Comparison of ENCODE assay signal across 7 mouse cellular contexts in genomic region chr1:82724339-82725025, GRCm38 (mm10). TPM values are rescaled to one million over a fixed set of nuclear protein-coding genes. Genes with fewer than 3 reads are reported as not detected.
DNase-seq lines count a peak whose midpoint lies in the region; ATAC-seq lines count a peak whose summit lies in the region.

Mff (plus strand) TSS chr1:82724890.

- H3K27me3 ChIP-seq in embryonic facial prominence, embryonic 12.5 days, result peaks cover 4% of the 10 kb centered on the region; the same call in 1 of the 2 replicates
- no peaks in the 10 kb centered on the region for H3K27me3 ChIP-seq in limb, embryonic 11.5 days (ENCODE audit: control insufficient read depth, insufficient read depth, low read length)
- H3K27me3 ChIP-seq in midbrain, embryonic 14.5 days (ENCODE audit: control insufficient read depth, insufficient read depth, low read length), result peaks cover 13% of the 10 kb centered on the region

- no peaks in the 10 kb centered on the region for H3K9me3 ChIP-seq in embryonic facial prominence, embryonic 12.5 days
- H3K9me3 ChIP-seq in limb, embryonic 11.5 days (ENCODE audit: control insufficient read depth, low read length), result no peaks in the 10 kb centered on the region
- no peaks in the 10 kb centered on the region for H3K9me3 ChIP-seq in midbrain, embryonic 14.5 days (ENCODE audit: control insufficient read depth, low read length)

- peaks cover 8% of the 10 kb centered on the region for H3K4me1 ChIP-seq in embryonic facial prominence, embryonic 12.5 days
- peaks cover 4% of the 10 kb centered on the region; the same call in 1 of the 2 replicates for H3K4me1 ChIP-seq in limb, embryonic 11.5 days (ENCODE audit: control insufficient read depth, insufficient read depth, low read length)
- peaks cover 10% of the 10 kb centered on the region for H3K4me1 ChIP-seq in midbrain, embryonic 14.5 days (ENCODE audit: control insufficient read depth, insufficient read depth, low read length)

- peak within 1 kb of the TSS; percentile 67 for H3K27ac ChIP-seq in embryonic facial prominence, embryonic 12.5 days
- H3K27ac ChIP-seq in limb, embryonic 11.5 days (replicated peaks; ENCODE audit: low read depth, low read length), result no peak within 1 kb of the TSS
- H3K27ac ChIP-seq in midbrain, embryonic 14.5 days (replicated peaks; ENCODE audit: low read depth, low read length), result peak within 1 kb of the TSS; percentile 65

- H3K4me3 ChIP-seq in embryonic facial prominence, embryonic 12.5 days, result peak within 1 kb of the TSS; percentile 89
- peak within 1 kb of the TSS; percentile 83 for H3K4me3 ChIP-seq in limb, embryonic 11.5 days (ENCODE audit: low read depth, low read length)
- H3K4me3 ChIP-seq in midbrain, embryonic 14.5 days (replicated peaks; ENCODE audit: low read depth, low read length), result peak within 1 kb of the TSS; percentile 78

- DNase-seq in adrenal gland, postnatal 25 days, result peak; percentile 91
- peak; percentile 99 for DNase-seq in heart, adult 11 months
- peak; percentile 95 for DNase-seq in kidney, adult 18-20 months
- DNase-seq in limb, embryonic 11.5 days (ENCODE audit: low spot score), result peak; percentile 95
- DNase-seq in midbrain, embryonic 14.5 days, result peak; percentile 98
- DNase-seq in spleen, adult 18-20 months, result peak; percentile 84 to 91

- 11% methylated on average over 38 of the region's 38 CpGs for WGBS in embryonic facial prominence, embryonic 12.5 days
- 10% methylated on average over 37 of the region's 38 CpGs for WGBS in limb, embryonic 11.5 days
- 10% methylated on average over 38 of the region's 38 CpGs for WGBS in midbrain, embryonic 14.5 days

- peaks cover 1% of the 10 kb centered on the region for H3K36me3 ChIP-seq in embryonic facial prominence, embryonic 12.5 days
- no peaks in the 10 kb centered on the region for H3K36me3 ChIP-seq in limb, embryonic 11.5 days (ENCODE audit: control insufficient read depth, insufficient read depth, low read length)
- H3K36me3 ChIP-seq in midbrain, embryonic 14.5 days (ENCODE audit: control insufficient read depth, insufficient read depth, low read length), result peaks cover 12% of the 10 kb centered on the region

- H3K4me2 ChIP-seq in embryonic facial prominence, embryonic 12.5 days (replicated peaks), result peak within 1 kb of the TSS; percentile 88
- peak within 1 kb of the TSS; percentile 85 for H3K4me2 ChIP-seq in limb, embryonic 11.5 days (ENCODE audit: low read depth, severe bottlenecking)
- H3K4me2 ChIP-seq in midbrain, embryonic 14.5 days (ENCODE audit: low read length), result peak within 1 kb of the TSS; percentile 82

- H3K9ac ChIP-seq in embryonic facial prominence, embryonic 12.5 days, result peak within 1 kb of the TSS; percentile 96
- peak within 1 kb of the TSS; percentile 95 for H3K9ac ChIP-seq in limb, embryonic 11.5 days (ENCODE audit: low read length)
- H3K9ac ChIP-seq in midbrain, embryonic 14.5 days (replicated peaks; ENCODE audit: low read length), result peak within 1 kb of the TSS; percentile 95

- ATAC-seq in embryonic facial prominence, embryonic 12.5 days (ENCODE audit: insufficient number of reproducible peaks, insufficient read depth, low FRiP score, low TSS enrichment), result peak; percentile 98
- peak; percentile 99 for ATAC-seq in limb, embryonic 11.5 days (ENCODE audit: insufficient number of reproducible peaks, low FRiP score, low TSS enrichment, low read depth)
- ATAC-seq in midbrain, embryonic 14.5 days (ENCODE audit: low FRiP score, low TSS enrichment), result peak; percentile 99

RNA-seq across cellular contexts. Expression of gene Mff, which starts in this region (rescaled TPM):
- total RNA-seq in adrenal gland, postnatal 25 days (2021), result 125 and 146 TPM in 2 replicates
- polyA plus RNA-seq in embryonic facial prominence, embryonic 12.5 days (2016; fragmentation: Nextera tagmentation; extraction: Ambion mirVana), result 213 and 218 TPM in 2 replicates
- polyA plus RNA-seq in limb, embryonic 11.5 days (2014; fragmentation: Nextera tagmentation; extraction: Ambion mirVana), result 233 and 234 TPM in 2 replicates
- 449 and 463 TPM in 2 replicates for polyA plus RNA-seq in midbrain, embryonic 14.5 days (2014; fragmentation: Nextera tagmentation; extraction: Ambion mirVana)
